Mouse (Mus musculus) ES-E14 (cell line): Measurements from ENCODE around the gene Fkrp. TPM values are rescaled to one million over a fixed set of nuclear protein-coding genes. Genes with fewer than 3 reads are reported as not detected.

Source experiments
- DNase-seq: peaks from one replicate; pipeline ENCODE4 v3.0.0-alpha.2; 2013; ENCODE audit warnings: low read depth, low spot score
- H3K27ac ChIP-seq: 2 replicates; pipeline ENCODE4 v1.5.1; 2012; ENCODE audit warnings: low read depth, mild to moderate bottlenecking, low read length, moderate library complexity, mixed read lengths; ENCODE audit not compliant: poor library complexity, insufficient read depth, severe bottlenecking
- H3K36me3 ChIP-seq: 2 replicates; pipeline ENCODE4 v1.6.1; 2012; ENCODE audit warnings: mild to moderate bottlenecking, low read length, moderate library complexity, mixed read lengths; ENCODE audit not compliant: control insufficient read depth, poor library complexity, insufficient read depth, severe bottlenecking
- H3K4me1 ChIP-seq, 2 experiments: fragments of 150-350 bp in 1 of 2; sonication (generic) in 1 of 2; 2 replicates each; pipeline ENCODE4 v1.6.1; 2012; ENCODE audit warnings: low read length in 2 of 2, mild to moderate bottlenecking in 1 of 2, mixed read lengths in 1 of 2; ENCODE audit not compliant: control insufficient read depth in 2 of 2, insufficient read depth in 2 of 2, poor library complexity in 1 of 2
- H3K4me3 ChIP-seq, 2 experiments: fragments of 150-350 bp in 1 of 2; sonication (generic) in 1 of 2; 2 replicates each; pipeline ENCODE4 v1.5.1; 2012; ENCODE audit warnings: low read length in 2 of 2, low read depth in 1 of 2, mild to moderate bottlenecking in 1 of 2, mixed read lengths in 1 of 2; ENCODE audit not compliant: insufficient read depth in 1 of 2, poor library complexity in 1 of 2, severe bottlenecking in 1 of 2
- H3K9ac ChIP-seq: 2 replicates; pipeline ENCODE4 v1.6.1; 2012; ENCODE audit warnings: low read depth, mild to moderate bottlenecking, low read length, mixed read lengths; ENCODE audit not compliant: poor library complexity, insufficient read depth, severe bottlenecking
- H3K9me3 ChIP-seq: fragments of 150-350 bp; sonication (generic); 2 replicates; pipeline ENCODE4 v1.6.1; 2012; ENCODE audit warnings: low read depth, mild to moderate bottlenecking, low read length; ENCODE audit not compliant: control insufficient read depth, insufficient read depth
- CHD2 ChIP-seq: IDR thresholded peaks from 2 replicates; pipeline ENCODE4 v1.6.1; 2014; ENCODE audit warnings: mild to moderate bottlenecking, low read depth, low read length, inconsistent platforms
- HCFC1 ChIP-seq: IDR thresholded peaks from 2 replicates; pipeline ENCODE4 v1.6.1; 2012; ENCODE audit warnings: low read length, inconsistent platforms, borderline replicate concordance; ENCODE audit not compliant: insufficient read depth
- MAFK ChIP-seq: IDR thresholded peaks from 2 replicates; pipeline ENCODE4 v1.6.1; 2014; ENCODE audit warnings: mild to moderate bottlenecking, low read depth, low read length, inconsistent platforms; ENCODE audit not compliant: insufficient read depth
- ZC3H11A ChIP-seq: IDR thresholded peaks from 2 replicates; pipeline ENCODE4 v1.6.1; 2012; ENCODE audit warnings: low read depth, mild to moderate bottlenecking, inconsistent platforms, low read length, borderline replicate concordance
- ZNF384 ChIP-seq: IDR thresholded peaks from 2 replicates; pipeline ENCODE4 v1.6.1; 2012; ENCODE audit warnings: low read depth, low read length, inconsistent platforms
- in situ Hi-C, 2 experiments: fragments of 600-800 bp; cut with MboI; formaldehyde crosslinking; loops; one replicate each; pipeline ENCODE4 v1.15.1; 2025; ENCODE audit warnings: low sequenced_read_pairs in 2 of 2, inconsistent platforms in 1 of 2; ENCODE audit not compliant: unreplicated experiment in 2 of 2
- total RNA-seq: library from RNA; depleted of rRNA; stranded (reverse); fragments of 300-350 nt; gene quantifications from 2 replicates; pipeline ENCODE4 v1.2.3, GENCODE M21; 2012

The Fkrp gene
- total RNA-seq, 1 experiment = 12.8 TPM

DNA sequence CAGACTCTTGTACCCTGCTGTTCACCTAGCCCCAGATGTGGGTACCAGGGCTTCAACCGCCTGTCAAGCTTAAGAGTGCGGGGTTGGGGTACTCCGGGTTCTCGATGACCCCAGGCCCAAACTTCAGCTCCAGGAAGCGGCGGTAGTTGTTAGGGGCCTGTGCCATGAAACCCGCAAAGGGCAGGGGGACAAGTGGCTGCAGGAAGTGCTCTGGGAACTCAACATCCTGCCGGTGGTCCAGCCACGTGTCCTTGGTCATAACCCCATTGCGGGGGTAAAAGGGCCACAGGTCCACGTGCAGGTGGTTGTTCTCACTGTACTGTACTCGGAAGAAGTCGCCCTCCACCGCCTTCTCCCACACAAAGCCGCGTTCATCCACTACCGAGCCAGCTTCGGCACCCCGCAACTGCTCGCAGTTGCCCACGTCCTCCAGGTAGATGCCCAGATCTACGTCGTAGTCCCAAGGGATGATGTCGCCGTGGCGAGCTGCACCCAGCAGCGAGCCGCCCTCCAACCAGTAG, 6.1 kb downstream of the Fkrp start:
- no peaks in the 10 kb centered on the region; the same call in 1 of the 2 replicates for H3K36me3 ChIP-seq
- peak overlapping the region; percentile 58 to 68 for H3K4me3 ChIP-seq
- H3K4me1 ChIP-seq = 0 out of 4 replicates have a peak, but pooled peaks cover 0 to 1% of the 10 kb centered on the region in 2 experiments
- no peak for DNase-seq
- peak overlapping the region; percentile 44 for H3K9ac ChIP-seq
- H3K9me3 ChIP-seq = no peaks in the 10 kb centered on the region
- no peak overlapping the region for H3K27ac ChIP-seq
- TF ChIP-seq MAFK (no peak), CHD2 (no peak), ZNF384 (no peak), HCFC1 (no peak), ZC3H11A (no peak)
- in situ Hi-C loops = loop anchor here in 1 of 2 experiments (25.0 kb wide), 1 partner anchor 102 kb away; the partner anchor contains the start of genes Calm3 and Ptgir

DNA sequence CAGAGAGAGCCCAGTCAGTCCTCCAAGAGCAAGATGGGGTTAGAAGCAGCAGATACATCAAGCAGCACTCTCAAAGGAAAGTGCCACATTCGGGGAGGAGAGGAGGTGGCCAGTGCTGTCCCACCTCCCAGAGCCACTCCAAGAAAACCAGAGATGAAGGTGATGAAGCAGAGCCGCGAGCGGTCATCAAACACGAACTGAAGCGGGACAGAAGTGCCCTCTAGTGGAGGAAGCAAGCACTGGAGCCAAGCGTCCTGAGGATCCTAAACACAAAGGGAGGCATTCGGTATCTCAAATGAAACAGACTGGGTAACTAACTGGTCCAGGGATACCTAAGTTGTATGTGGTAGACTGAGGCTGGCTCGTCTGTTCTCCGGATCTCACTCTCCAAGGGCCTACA, 6.8 kb downstream of the Fkrp start:
- no peaks in the 10 kb centered on the region; the same call in 1 of the 2 replicates for H3K36me3 ChIP-seq
- H3K9me3 ChIP-seq = no peaks in the 10 kb centered on the region
- H3K9ac ChIP-seq = no peak overlapping the region; the same call in 1 of the 2 replicates
- TF ChIP-seq HCFC1 (no peak), MAFK (no peak), ZC3H11A (no peak), CHD2 (no peak), ZNF384 (no peak)
- in situ Hi-C loops = loop anchor here in 1 of 2 experiments (25.0 kb wide), 1 partner anchor 103 kb away; the partner anchor contains the start of genes Calm3 and Ptgir
- H3K27ac ChIP-seq = no peak overlapping the region
- peak; percentile 76 for DNase-seq
- H3K4me3 ChIP-seq = no peak overlapping the region
- 0 out of 4 replicates have a peak, but pooled peaks cover 0 to 1% of the 10 kb centered on the region in 2 experiments for H3K4me1 ChIP-seq

DNA sequence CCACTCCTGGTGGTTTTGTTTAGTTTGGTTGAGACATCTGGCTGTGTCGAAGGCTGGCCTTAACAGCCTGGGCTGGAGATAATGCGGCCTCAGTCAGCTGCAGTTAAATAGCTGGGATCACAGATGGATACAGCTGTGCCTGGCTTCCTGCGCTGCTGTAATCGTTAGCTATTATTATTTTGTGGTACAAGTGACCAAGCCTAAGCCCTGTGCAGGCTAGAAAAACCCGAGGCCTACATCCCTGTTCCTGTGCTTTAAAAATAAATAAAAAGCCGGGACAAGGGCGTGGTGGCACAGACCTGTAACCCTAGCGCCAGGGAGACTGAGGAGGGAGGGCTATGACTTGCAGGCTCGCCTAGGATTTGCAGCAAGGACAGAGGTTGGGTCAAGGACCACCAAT, 7.9 kb downstream of the Fkrp start:
- Histone ChIP-seq H3K9me3 (no peaks in the 10 kb centered on the region), H3K36me3 (no peaks in the 10 kb centered on the region)
- no peak for TF ChIP-seq ZNF384

DNA sequence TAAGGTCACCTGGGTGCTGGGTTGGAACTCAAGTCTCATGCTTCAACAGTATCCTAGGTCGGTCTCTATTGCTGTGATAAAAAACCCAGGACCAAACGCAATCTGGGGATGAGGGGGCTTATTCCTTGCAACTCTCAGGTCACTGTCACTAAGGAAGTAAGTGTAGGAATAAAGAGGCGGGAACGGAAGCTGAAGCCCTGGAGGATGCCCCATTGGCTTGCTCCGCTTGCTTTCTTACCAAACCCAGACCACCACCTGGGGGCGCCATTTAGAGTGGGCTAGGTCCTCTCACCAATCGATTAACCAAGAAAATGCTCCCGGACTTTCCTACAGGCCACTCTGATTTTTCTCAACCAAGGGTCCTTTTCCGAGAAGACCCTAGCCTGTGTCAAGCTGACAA, 8.6 kb downstream of the Fkrp start:
- Histone ChIP-seq H3K4me1 (0 out of 4 replicates have a peak, but pooled peaks cover 0 to 1% of the 10 kb centered on the region in 2 experiments), H3K4me3 (peak overlapping the region in 1 of 2 experiments; percentile 36; a peak in 1 of 4 replicates), H3K9ac (no peak overlapping the region), H3K9me3 (no peaks in the 10 kb centered on the region), H3K27ac (no peak overlapping the region), H3K36me3 (no peaks in the 10 kb centered on the region)
- TF ChIP-seq ZC3H11A (no peak), MAFK (no peak), ZNF384 (no peak), CHD2 (no peak), HCFC1 (no peak)
- in situ Hi-C loops = loop anchor here in 1 of 2 experiments (25.0 kb wide), 1 partner anchor 104 kb away; the partner anchor contains the start of genes Calm3 and Ptgir
- no peak for DNase-seq

More for the DNA sequence above, 7.9 kb downstream of the Fkrp start:
- 0 out of 4 replicates have a peak, but pooled peaks cover 0 to 1% of the 10 kb centered on the region in 2 experiments for H3K4me1 ChIP-seq
- no peak overlapping the region for H3K9ac ChIP-seq
- H3K4me3 ChIP-seq = no peak overlapping the region
- DNase-seq = no peak
- H3K27ac ChIP-seq = no peak overlapping the region
- in situ Hi-C loops = loop anchor here in 1 of 2 experiments (25.0 kb wide), 1 partner anchor 104 kb away; the partner anchor contains the start of genes Calm3 and Ptgir
